Mouse (Mus musculus) neural tube, embryonic 13.5 days (tissue): ENCODE data around the gene Defb45. TPM values are rescaled to one million over a fixed set of nuclear protein-coding genes. Genes with fewer than 3 reads are reported as not detected.

ENCODE experiments used
- ATAC-seq: fragments of 200-750 bp; cut with Nextera tagmentation; 2 replicates; pipeline ENCODE4 v1.8.0; 2017; ENCODE audit warnings: low read depth, mild to moderate bottlenecking, moderate TSS enrichment, moderate library complexity
- H3K27ac ChIP-seq: fragments of 300-500 bp; sonication (generic); replicated peaks from 2 replicates; pipeline ENCODE4 v1.5.1; 2015; ENCODE audit warnings: moderate library complexity, mild to moderate bottlenecking, inconsistent platforms
- H3K27me3 ChIP-seq: fragments of 300-500 bp; sonication (generic); 2 replicates; pipeline ENCODE4 v1.6.1; 2015; ENCODE audit warnings: mild to moderate bottlenecking, inconsistent platforms
- H3K36me3 ChIP-seq: fragments of 300-500 bp; sonication (generic); 2 replicates; pipeline ENCODE4 v1.6.1; 2015; ENCODE audit warnings: mild to moderate bottlenecking, inconsistent platforms
- H3K4me1 ChIP-seq: fragments of 300-500 bp; sonication (generic); replicated peaks from 2 replicates; pipeline ENCODE4 v1.6.1; 2015; ENCODE audit warnings: inconsistent platforms
- H3K4me2 ChIP-seq: fragments of 300-500 bp; sonication (generic); 2 replicates; pipeline ENCODE4 v1.6.1; 2015; ENCODE audit warnings: inconsistent platforms, mild to moderate bottlenecking, moderate library complexity
- H3K4me3 ChIP-seq: fragments of 300-500 bp; sonication (generic); 2 replicates; pipeline ENCODE4 v1.5.1; 2015; ENCODE audit warnings: mild to moderate bottlenecking, inconsistent platforms
- H3K9ac ChIP-seq: fragments of 300-500 bp; sonication (generic); 2 replicates; pipeline ENCODE4 v1.6.1; 2015; ENCODE audit warnings: moderate library complexity, mild to moderate bottlenecking, inconsistent platforms
- H3K9me3 ChIP-seq: fragments of 300-500 bp; sonication (generic); 2 replicates; pipeline ENCODE4 v1.6.1; 2016; ENCODE audit warnings: inconsistent platforms
- WGBS: fragments of 180-500 bp; shearing (Covaris S2); methylation state at CpG from one replicate; pipeline ENCODE4 v1.1.7; 2015; 5-methylcytosine and 5-hydroxymethylcytosine counted together
- polyA plus RNA-seq: library from polyadenylated mRNA; unstranded; fragments of >200 nt; fragmentation: Nextera tagmentation; extraction: Ambion mirVana; gene quantifications from 2 replicates; pipeline ENCODE4 v1.2.1, GENCODE M21; 2015

Defb45 gene
- polyA plus RNA-seq, 1 experiment from 2014 or later = not detected

DNA sequence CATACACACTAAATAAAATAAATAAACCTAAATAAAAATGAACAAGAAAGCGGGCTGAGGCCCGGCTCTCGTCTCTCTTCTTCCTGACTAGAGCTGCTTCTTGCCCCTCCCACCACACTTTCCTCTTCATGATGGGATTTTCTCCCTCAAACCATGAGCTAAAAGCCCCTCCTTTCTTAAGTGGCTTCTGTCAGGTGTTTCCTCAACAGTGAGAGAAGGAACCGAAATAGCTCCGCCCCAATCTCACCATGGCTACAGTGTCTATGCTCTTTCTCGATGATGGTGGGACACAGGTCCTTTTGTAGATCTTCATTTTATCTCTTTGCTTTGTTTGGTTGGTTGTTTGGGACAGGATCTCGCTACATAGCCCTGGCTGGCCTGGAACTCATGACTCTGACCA, 42.5 kb downstream of the Defb45 start:
- no peaks in the 10 kb centered on the region for H3K27me3 ChIP-seq
- H3K27ac ChIP-seq = no peak overlapping the region
- no peaks in the 10 kb centered on the region for H3K4me1 ChIP-seq
- H3K4me2 ChIP-seq = no peak overlapping the region
- WGBS = 87% methylated on average over 7 of the region's 7 CpGs
- no peak for ATAC-seq
- no peaks in the 10 kb centered on the region for H3K36me3 ChIP-seq
- no peak overlapping the region for H3K9ac ChIP-seq
- no peaks in the 10 kb centered on the region for H3K9me3 ChIP-seq
- no peak overlapping the region for H3K4me3 ChIP-seq

DNA sequence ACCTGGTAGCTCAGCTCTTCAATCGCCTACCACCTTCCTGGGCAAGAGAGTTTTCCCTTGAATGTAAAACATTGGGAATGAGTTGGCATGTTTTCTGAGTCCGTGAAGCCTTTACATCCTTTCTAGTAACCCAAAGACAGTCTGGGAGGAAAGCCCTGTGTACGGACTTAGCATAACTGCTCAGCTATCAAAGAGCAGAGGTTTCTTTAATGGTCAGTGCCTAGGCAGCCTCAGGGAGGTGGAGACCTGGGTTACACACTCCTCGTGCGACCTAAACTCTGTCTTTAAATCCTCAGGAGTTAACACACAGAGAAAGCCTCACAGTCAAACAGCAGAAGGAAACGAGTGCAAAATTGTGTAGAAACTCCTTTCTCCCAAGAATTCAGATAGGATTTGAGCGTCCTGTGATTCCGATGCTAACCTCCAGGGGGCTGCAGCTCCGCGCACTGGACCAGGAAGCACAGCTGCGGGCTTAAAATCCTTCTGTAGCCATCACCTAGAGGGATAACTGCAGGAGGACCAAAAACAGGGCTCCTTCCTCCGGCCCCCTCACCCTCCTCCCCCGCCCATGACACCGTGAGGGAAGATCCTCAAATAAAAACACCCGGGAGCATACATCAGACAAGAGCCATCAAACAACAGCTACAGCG, 45.3 kb downstream of the Defb45 start:
- no peaks in the 10 kb centered on the region for H3K27me3 ChIP-seq

DNA sequence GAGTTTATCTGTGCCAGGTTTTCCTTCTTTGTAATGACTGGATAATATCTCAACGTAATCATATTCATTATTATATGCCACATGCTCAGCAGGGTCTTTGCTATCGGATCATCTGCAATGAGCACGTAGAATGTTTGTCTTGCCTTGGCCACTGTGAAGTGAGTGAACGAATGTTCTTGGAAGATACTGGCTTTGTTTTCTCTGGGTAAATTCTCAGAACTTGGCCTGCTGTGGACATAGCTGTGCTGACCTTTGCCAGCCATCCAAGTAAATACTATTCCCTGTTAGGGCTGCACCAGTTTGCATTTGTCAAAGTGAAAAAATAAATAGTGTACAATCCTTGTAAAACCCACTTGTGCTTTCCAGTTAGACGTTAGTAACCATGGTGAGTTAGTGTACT, 51.1 kb downstream of the Defb45 start:
- 68% methylated on average over 5 of the region's 5 CpGs for WGBS
- no peak for ATAC-seq

More for the DNA sequence above, 45.3 kb downstream of the Defb45 start:
- peak overlapping the region; percentile 35; the same call in 1 of the 2 replicates for H3K4me2 ChIP-seq
- H3K9me3 ChIP-seq = no peaks in the 10 kb centered on the region
- no peak overlapping the region for H3K27ac ChIP-seq
- no peaks in the 10 kb centered on the region for H3K36me3 ChIP-seq
- H3K4me1 ChIP-seq = no peaks in the 10 kb centered on the region
- no peak overlapping the region for H3K4me3 ChIP-seq
- H3K9ac ChIP-seq = no peak overlapping the region
- 14% methylated on average over 16 of the region's 16 CpGs for WGBS
- no peak for ATAC-seq

DNA sequence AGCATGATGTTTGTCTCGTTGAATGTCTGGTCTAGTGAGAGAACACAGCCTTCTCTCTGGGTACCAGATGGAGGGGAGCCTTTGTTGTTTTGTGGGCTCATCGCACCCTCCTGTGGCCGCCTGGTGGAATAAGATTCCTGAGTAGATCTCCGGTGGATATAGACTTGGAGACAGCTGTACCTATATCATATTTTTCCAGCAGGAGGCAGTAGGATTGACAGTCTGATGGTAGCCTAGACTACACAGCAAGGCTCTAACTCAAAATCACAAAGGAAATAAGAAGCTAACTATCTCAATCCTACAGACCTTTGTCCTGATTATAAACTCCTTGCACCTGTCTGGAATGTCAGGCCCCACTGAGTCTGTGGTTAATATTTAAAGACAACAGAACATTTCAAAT, 54.5 kb downstream of the Defb45 start:
- H3K9me3 ChIP-seq = no peaks in the 10 kb centered on the region
- H3K9ac ChIP-seq = no peak overlapping the region
- no peak overlapping the region for H3K4me3 ChIP-seq
- no peaks in the 10 kb centered on the region for H3K4me1 ChIP-seq
- ATAC-seq = peak; percentile 23; the same call in 1 of the 2 replicates
- no peak overlapping the region for H3K4me2 ChIP-seq
- H3K27me3 ChIP-seq = no peaks in the 10 kb centered on the region
- WGBS = 18% methylated on average over 4 of the region's 4 CpGs
- no peaks in the 10 kb centered on the region for H3K36me3 ChIP-seq
- no peak overlapping the region for H3K27ac ChIP-seq

More for the DNA sequence above, 51.1 kb downstream of the Defb45 start:
- Histone ChIP-seq H3K9ac (no peak overlapping the region), H3K9me3 (no peaks in the 10 kb centered on the region), H3K4me3 (no peak overlapping the region), H3K36me3 (no peaks in the 10 kb centered on the region), H3K27ac (no peak overlapping the region), H3K27me3 (no peaks in the 10 kb centered on the region), H3K4me1 (no peaks in the 10 kb centered on the region), H3K4me2 (no peak overlapping the region)

DNA sequence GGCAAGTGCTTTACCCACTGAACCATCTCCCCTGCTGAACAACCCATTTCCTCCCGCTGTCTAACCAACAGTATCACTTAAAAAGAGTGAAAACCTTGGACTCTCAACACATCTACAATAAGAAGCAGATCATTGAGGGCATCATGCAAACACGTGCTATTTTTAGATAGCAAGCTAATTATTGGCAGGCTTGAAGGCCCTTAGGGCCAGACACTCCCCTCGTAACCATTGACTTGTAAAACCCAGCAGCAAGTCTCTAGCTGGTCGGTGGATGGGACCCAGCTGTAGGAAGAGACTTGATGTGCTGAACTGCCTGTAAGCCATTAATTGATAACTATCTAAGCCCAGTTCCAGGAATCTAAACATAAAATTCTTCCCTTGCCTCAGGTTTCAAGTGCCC, 55.7 kb downstream of the Defb45 start:
- Histone ChIP-seq H3K27ac (no peak overlapping the region), H3K27me3 (no peaks in the 10 kb centered on the region), H3K9me3 (no peaks in the 10 kb centered on the region), H3K4me2 (no peak overlapping the region), H3K4me3 (no peak overlapping the region), H3K9ac (no peak overlapping the region), H3K4me1 (no peaks in the 10 kb centered on the region), H3K36me3 (no peaks in the 10 kb centered on the region)
- WGBS = 68% methylated on average over 4 of the region's 4 CpGs
- no peak for ATAC-seq

Other genes with a start within 250 kb of the Defb45 start
- 30.7 and 32.0 TPM in 2 replicates for gene Nrsn2, start 222.8 kb downstream of the Defb45 start, polyA plus RNA-seq
- gene Sox12, start 201.3 kb downstream of the Defb45 start, polyA plus RNA-seq = 14.9 and 15.3 TPM in 2 replicates
- 21.5 and 24.5 TPM in 2 replicates for gene Zcchc3, start 184.4 kb downstream of the Defb45 start, polyA plus RNA-seq
- 0.67 and 0.83 TPM in 2 replicates for gene 6820408C15Rik, start 183.8 kb downstream of the Defb45 start, polyA plus RNA-seq
- not detected in 2 replicates for gene Defb23, start 134.8 kb downstream of the Defb45 start, polyA plus RNA-seq
- gene Defb20, start 122.3 kb downstream of the Defb45 start, polyA plus RNA-seq = not detected in 2 replicates
- not detected in 2 replicates for gene Defb22, start 109.3 kb downstream of the Defb45 start, polyA plus RNA-seq
- not detected in 2 replicates for gene Defb26, start 87.7 kb downstream of the Defb45 start, polyA plus RNA-seq
- gene Defb28, start 81.1 kb downstream of the Defb45 start, polyA plus RNA-seq = not detected in 2 replicates
- gene Defb29, start 59.3 kb downstream of the Defb45 start, polyA plus RNA-seq = not detected in 2 replicates
- not detected in 2 replicates for gene Gm17416, start 30.1 kb downstream of the Defb45 start, polyA plus RNA-seq
- gene Defb21, start 26.7 kb downstream of the Defb45 start, polyA plus RNA-seq = not detected in 2 replicates
- gene Defb19, start 19.1 kb downstream of the Defb45 start, polyA plus RNA-seq = not detected in 2 replicates
- not detected in 2 replicates for gene Defb36, start 4.9 kb upstream of the Defb45 start, polyA plus RNA-seq
- gene Defb25, start 23.7 kb upstream of the Defb45 start, polyA plus RNA-seq = not detected in 2 replicates
- 0.32 and 0.72 TPM in 2 replicates for gene Rem1, start 27.6 kb upstream of the Defb45 start, polyA plus RNA-seq
- gene H13, start 70.1 kb upstream of the Defb45 start, polyA plus RNA-seq = 149 and 155 TPM in 2 replicates
- gene Mcts2, start 87.6 kb upstream of the Defb45 start, polyA plus RNA-seq = 45.5 TPM in 2 replicates
- gene Id1, start 136.9 kb upstream of the Defb45 start, polyA plus RNA-seq = 63.6 and 68.2 TPM in 2 replicates
- 4.5 and 4.7 TPM in 2 replicates for gene Cox4i2, start 154.8 kb upstream of the Defb45 start, polyA plus RNA-seq
- gene Bcl2l1, start 232.3 kb upstream of the Defb45 start, polyA plus RNA-seq = 151 and 153 TPM in 2 replicates
- gene Tpx2, start 248.6 kb upstream of the Defb45 start, polyA plus RNA-seq = 15.1 and 21.3 TPM in 2 replicates